Mouse (Mus musculus) cerebellum, adult 9-11 months (tissue): ENCODE measurements at regions not wholly inside any gene's neighbourhood (a gene's known extent, or its start where the extent isn't known, plus 50 kb on each side); places are given as distances from the start of the nearest gene placed in this dataset.

Experiments used
- DNase-seq: peaks from one replicate; pipeline ENCODE4 v3.0.0; 2022

- DNase-seq: no peak
These were observed 1214.4 kb upstream of the Igfbp7 start for GRCm38 (mm10) chr5:78621987-78622854.

- no peak for DNase-seq
These were observed 1200.5 kb upstream of the Igfbp7 start for GRCm38 (mm10) chr5:78608317-78608716.

- no peak for DNase-seq
These were observed 1194.8 kb upstream of the Igfbp7 start for GRCm38 (mm10) chr5:78602599-78602998.

GRCm38 (mm10) chr5:78584823-78585222 is 1177.0 kb upstream of the Igfbp7 start:
- peak; percentile 19 for DNase-seq

GRCm38 (mm10) chr5:78556946-78557345 is 1149.1 kb upstream of the Igfbp7 start:
- DNase-seq: no peak

GRCm38 (mm10) chr5:78535308-78535707 is 1127.5 kb upstream of the Igfbp7 start:
- no peak for DNase-seq
